Mouse (Mus musculus): ENCODE data around the gene Calcoco1. TPM values are rescaled to one million over a fixed set of nuclear protein-coding genes. Genes with fewer than 3 reads are reported as not detected.

Calcoco1 gene
- polyA plus RNA-seq, 1 experiment from 2014 or later, result 14.4 TPM

DNA sequence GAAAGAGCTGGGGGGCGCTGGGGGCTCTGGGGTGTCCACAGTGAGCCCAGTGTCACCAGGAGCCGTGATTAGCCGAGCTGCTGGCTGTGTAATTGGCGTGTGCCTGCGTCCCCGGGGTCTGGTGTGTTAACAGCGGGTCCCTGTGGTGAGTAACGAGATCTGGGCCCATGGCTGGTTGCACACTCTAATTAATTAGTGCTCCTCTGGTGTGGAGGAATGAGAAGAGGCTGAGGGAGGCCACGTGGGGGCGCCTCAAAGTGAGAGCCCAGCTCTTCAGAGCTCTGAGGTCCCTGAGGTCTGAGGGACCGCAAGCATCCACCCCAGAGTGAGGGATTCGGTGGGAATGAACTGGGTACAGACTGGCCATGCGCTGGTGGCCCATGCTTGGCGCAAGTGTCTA, 13.1 kb upstream of the Calcoco1 start:
- Histone ChIP-seq H3K36me3 (ENCODE audit: control insufficient read depth, insufficient read depth) (no peaks in the 10 kb centered on the region; the same call in 1 of the 2 replicates), H3K9me3 (ENCODE audit: control insufficient read depth) (no peaks in the 10 kb centered on the region), H3K27me3 (replicated peaks; ENCODE audit: control insufficient read depth, insufficient read depth, low read length) (peaks cover 10% of the 10 kb centered on the region), H3K9ac (ENCODE audit: low read depth, low read length) (no peak overlapping the region), H3K4me3 (ENCODE audit: low read depth, low read length) (no peak overlapping the region), H3K27ac (ENCODE audit: low read depth, low read length) (no peak overlapping the region), H3K4me1 (replicated peaks; ENCODE audit: control insufficient read depth, insufficient read depth, low read length) (no peaks in the 10 kb centered on the region), H3K4me2 (replicated peaks; ENCODE audit: low read depth) (no peak overlapping the region)
- ATAC-seq, result no peak
- 53% methylated on average over 14 of the region's 14 CpGs for WGBS
- peak; percentile 30 for TF ChIP-seq CTCF (IDR thresholded peaks at IDR 0.05; ENCODE audit: low read depth)

- no peaks in the 10 kb centered on the region for H3K9me3 ChIP-seq (ENCODE audit: control insufficient read depth)
- ATAC-seq, result no peak
- H3K4me1 ChIP-seq (replicated peaks; ENCODE audit: control insufficient read depth, insufficient read depth, low read length), result no peaks in the 10 kb centered on the region
- no peak for TF ChIP-seq CTCF (IDR thresholded peaks at IDR 0.05; ENCODE audit: low read depth)
- no peak overlapping the region for H3K27ac ChIP-seq (ENCODE audit: low read depth, low read length)
- H3K36me3 ChIP-seq (ENCODE audit: control insufficient read depth, insufficient read depth), result no peaks in the 10 kb centered on the region
- H3K27me3 ChIP-seq (replicated peaks; ENCODE audit: control insufficient read depth, insufficient read depth, low read length), result peaks cover 9% of the 10 kb centered on the region
- 89% methylated on average over 28 of the region's 28 CpGs for WGBS
- H3K4me2 ChIP-seq (replicated peaks; ENCODE audit: low read depth), result no peak overlapping the region
- H3K4me3 ChIP-seq (ENCODE audit: low read depth, low read length), result no peak overlapping the region
- H3K9ac ChIP-seq (ENCODE audit: low read depth, low read length), result no peak overlapping the region
These were observed 12.0 kb upstream of the Calcoco1 start for GRCm38 (mm10) chr15:102733759-102734531.

- no peak overlapping the region for H3K4me2 ChIP-seq (replicated peaks; ENCODE audit: low read depth)
- TF ChIP-seq CTCF (IDR thresholded peaks at IDR 0.05; ENCODE audit: low read depth), result no peak
- WGBS, result 79% methylated on average over 5 of the region's 5 CpGs
- H3K27me3 ChIP-seq (replicated peaks; ENCODE audit: control insufficient read depth, insufficient read depth, low read length), result peaks cover 9% of the 10 kb centered on the region
- no peak overlapping the region for H3K9ac ChIP-seq (ENCODE audit: low read depth, low read length)
- H3K4me1 ChIP-seq (replicated peaks; ENCODE audit: control insufficient read depth, insufficient read depth, low read length), result no peaks in the 10 kb centered on the region
- no peaks in the 10 kb centered on the region for H3K36me3 ChIP-seq (ENCODE audit: control insufficient read depth, insufficient read depth)
- ATAC-seq, result no peak
- no peak overlapping the region for H3K4me3 ChIP-seq (ENCODE audit: low read depth, low read length)
- no peak overlapping the region for H3K27ac ChIP-seq (ENCODE audit: low read depth, low read length)
- no peaks in the 10 kb centered on the region for H3K9me3 ChIP-seq (ENCODE audit: control insufficient read depth)
These were observed 11.3 kb upstream of the Calcoco1 start for GRCm38 (mm10) chr15:102733233-102733632.

GRCm38 (mm10) chr15:102732406-102732805, 10.4 kb upstream of the Calcoco1 start:
- no peaks in the 10 kb centered on the region for H3K9me3 ChIP-seq (ENCODE audit: control insufficient read depth)
- H3K4me1 ChIP-seq (replicated peaks; ENCODE audit: control insufficient read depth, insufficient read depth, low read length), result no peaks in the 10 kb centered on the region

GRCm38 (mm10) chr15:102727951-102728350, 6.0 kb upstream of the Calcoco1 start:
- Histone ChIP-seq H3K9me3 (ENCODE audit: control insufficient read depth) (no peaks in the 10 kb centered on the region), H3K36me3 (ENCODE audit: control insufficient read depth, insufficient read depth) (no peaks in the 10 kb centered on the region), H3K27me3 (replicated peaks; ENCODE audit: control insufficient read depth, insufficient read depth, low read length) (no peaks in the 10 kb centered on the region), H3K27ac (ENCODE audit: low read depth, low read length) (no peak overlapping the region), H3K9ac (ENCODE audit: low read depth, low read length) (no peak overlapping the region), H3K4me2 (replicated peaks; ENCODE audit: low read depth) (no peak overlapping the region), H3K4me3 (ENCODE audit: low read depth, low read length) (no peak overlapping the region), H3K4me1 (replicated peaks; ENCODE audit: control insufficient read depth, insufficient read depth, low read length) (no peaks in the 10 kb centered on the region)
- 76% methylated on average over 2 of the region's 2 CpGs for WGBS
- TF ChIP-seq CTCF (IDR thresholded peaks at IDR 0.05; ENCODE audit: low read depth), result no peak
- ATAC-seq, result no peak

More at GRCm38 (mm10) chr15:102732406-102732805, 10.4 kb upstream of the Calcoco1 start:
- ATAC-seq, result no peak
- H3K36me3 ChIP-seq (ENCODE audit: control insufficient read depth, insufficient read depth), result no peaks in the 10 kb centered on the region
- no peak overlapping the region for H3K4me2 ChIP-seq (replicated peaks; ENCODE audit: low read depth)
- no peak overlapping the region for H3K9ac ChIP-seq (ENCODE audit: low read depth, low read length)
- 86% methylated on average over 6 of the region's 6 CpGs for WGBS
- no peak overlapping the region for H3K27ac ChIP-seq (ENCODE audit: low read depth, low read length)
- no peak overlapping the region for H3K4me3 ChIP-seq (ENCODE audit: low read depth, low read length)
- H3K27me3 ChIP-seq (replicated peaks; ENCODE audit: control insufficient read depth, insufficient read depth, low read length), result peaks cover 9% of the 10 kb centered on the region
- no peak for TF ChIP-seq CTCF (IDR thresholded peaks at IDR 0.05; ENCODE audit: low read depth)

DNA sequence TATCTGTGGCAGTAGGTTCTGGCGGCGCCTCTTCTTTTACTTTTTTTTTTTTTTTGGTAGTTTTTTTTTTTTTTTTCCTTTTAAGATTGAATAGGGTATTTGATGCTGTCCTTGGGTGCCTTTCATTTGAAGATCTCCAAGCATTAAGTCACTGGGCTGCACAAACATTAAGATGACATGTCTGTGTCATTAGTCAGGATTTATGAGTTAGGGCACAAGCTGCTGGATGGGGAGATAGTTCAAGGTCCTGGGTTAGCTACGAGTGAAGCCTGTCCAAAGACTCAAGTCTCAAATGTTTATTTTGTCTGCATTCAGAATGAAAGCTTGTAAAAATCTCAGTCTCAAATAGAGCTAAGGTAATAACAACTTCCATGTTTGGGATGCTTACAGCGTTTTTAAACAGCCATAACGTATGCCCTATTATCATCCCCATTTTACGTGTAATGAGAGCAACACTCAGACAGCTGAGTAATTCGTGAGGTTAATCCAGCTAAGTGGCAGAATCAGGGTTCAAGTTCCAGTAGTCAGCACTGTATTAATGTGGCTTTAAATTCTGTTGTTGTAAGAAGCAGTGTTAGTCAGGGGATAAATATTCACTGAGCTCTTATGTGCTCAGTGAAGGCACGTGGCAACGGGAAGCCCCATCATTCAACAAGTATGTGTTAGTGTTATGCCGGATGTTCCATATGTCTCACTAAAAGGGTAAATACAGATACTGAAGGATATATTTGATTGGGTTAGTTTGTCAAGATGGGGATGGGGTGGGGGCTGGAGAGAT, 1.6 kb upstream of the Calcoco1 start:
- Histone ChIP-seq H3K9me3 (ENCODE audit: control insufficient read depth) (no peaks in the 10 kb centered on the region), H3K36me3 (ENCODE audit: control insufficient read depth, insufficient read depth) (no peaks in the 10 kb centered on the region), H3K4me1 (replicated peaks; ENCODE audit: control insufficient read depth, insufficient read depth, low read length) (0 out of 2 replicates have a peak, but pooled peaks cover 3% of the 10 kb centered on the region), H3K9ac (ENCODE audit: low read depth, low read length) (no peak overlapping the region), H3K27ac (ENCODE audit: low read depth, low read length) (no peak overlapping the region), H3K4me3 (ENCODE audit: low read depth, low read length) (no peak overlapping the region), H3K4me2 (replicated peaks; ENCODE audit: low read depth) (no peak overlapping the region), H3K27me3 (replicated peaks; ENCODE audit: control insufficient read depth, insufficient read depth, low read length) (no peaks in the 10 kb centered on the region)
- no peak for TF ChIP-seq CTCF (IDR thresholded peaks at IDR 0.05; ENCODE audit: low read depth)
- no peak for ATAC-seq
- WGBS, result 56% methylated on average over 10 of the region's 10 CpGs

Measured in intestine, postnatal 0 days (tissue).